Mouse (Mus musculus) thymus, adult 2 months (tissue): ENCODE measurements around the gene Usp33. TPM values are rescaled to one million over a fixed set of nuclear protein-coding genes. Genes with fewer than 3 reads are reported as not detected.
"Not testable (repeated sequence)": the region's sequence is repeated elsewhere in the genome, so short reads cannot be mapped to it uniquely, and the experiment has no call there.

ENCODE experiments used
- DNase-seq: peaks from one replicate; pipeline ENCODE4 v3.0.0; 2021
- H3K27ac ChIP-seq: fragments of 200-500 bp; 2 replicates; pipeline ENCODE4 v1.5.1; 2012; ENCODE audit warnings: low read length, control low read depth; ENCODE audit not compliant: control insufficient read depth, insufficient read depth
- H3K27me3 ChIP-seq: fragments of 200-500 bp; 2 replicates; pipeline ENCODE4 v1.6.1; 2012; ENCODE audit warnings: mild to moderate bottlenecking, low read length, moderate library complexity, mixed read lengths; ENCODE audit not compliant: control insufficient read depth, insufficient read depth
- H3K36me3 ChIP-seq: fragments of 200-500 bp; 2 replicates; pipeline ENCODE4 v1.6.1; 2012; ENCODE audit warnings: mild to moderate bottlenecking, low read length, moderate library complexity; ENCODE audit not compliant: control insufficient read depth, insufficient read depth
- H3K4me1 ChIP-seq: fragments of 200-500 bp; replicated peaks from 2 replicates; pipeline ENCODE4 v1.6.1; 2012; ENCODE audit warnings: low read length; ENCODE audit not compliant: control insufficient read depth, insufficient read depth
- H3K4me3 ChIP-seq: fragments of 200-500 bp; 2 replicates; pipeline ENCODE4 v1.5.1; 2012; ENCODE audit warnings: mild to moderate bottlenecking, low read length, control low read depth, moderate library complexity; ENCODE audit not compliant: control insufficient read depth, insufficient read depth
- CTCF ChIP-seq: fragments of 200-500 bp; IDR thresholded peaks from 2 replicates; pipeline ENCODE4 v1.5.1; 2012; ENCODE audit warnings: mild to moderate bottlenecking, control low read depth, low read length, moderate library complexity, borderline replicate concordance; ENCODE audit not compliant: control insufficient read depth, poor library complexity, insufficient read depth; ENCODE audit errors: extremely low read depth
- POLR2A ChIP-seq: fragments of 200-500 bp; IDR thresholded peaks from 2 replicates; pipeline ENCODE4 v1.6.1; 2012; ENCODE audit warnings: mild to moderate bottlenecking, low read length, control low read depth, moderate library complexity; ENCODE audit not compliant: control insufficient read depth, poor library complexity, insufficient read depth; ENCODE audit errors: extremely low read depth
- WGBS: fragments of 180-500 bp; shearing (Covaris S2); methylation state at CpG from one replicate; pipeline ENCODE4 v1.1.7; 2018; 5-methylcytosine and 5-hydroxymethylcytosine counted together
- polyA plus RNA-seq: library from polyadenylated mRNA; depleted of rRNA; stranded (reverse); fragments of >200 nt; gene quantifications from 2 replicates; pipeline ENCODE4 v1.2.3, GENCODE M21; 2012

Usp33 gene
- polyA plus RNA-seq, 1 experiment, result 20.7 TPM

DNA sequence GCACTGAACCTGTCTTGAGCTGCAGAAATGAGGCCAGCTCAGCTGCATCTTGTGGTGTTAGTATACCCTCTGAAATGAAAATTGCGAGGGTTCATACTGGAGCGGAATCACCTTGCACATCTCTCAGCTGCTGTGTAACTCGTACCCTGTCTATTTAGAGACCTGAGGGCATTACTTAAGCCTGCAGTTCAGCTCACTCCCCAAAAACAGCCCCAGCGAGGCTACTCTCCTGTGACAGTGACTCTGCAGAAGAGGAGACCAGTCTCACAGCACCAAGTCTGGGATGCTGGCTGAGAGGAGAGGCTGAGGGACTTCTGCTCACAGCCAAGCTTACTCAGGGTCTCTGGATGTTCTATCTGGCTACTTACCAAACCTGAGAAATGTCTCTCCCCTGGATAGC lies 40.3 kb upstream of the Usp33 start:
- H3K4me3 ChIP-seq, result no peak overlapping the region
- 97% methylated on average over 4 of the region's 4 CpGs for WGBS
- no peak overlapping the region for H3K27ac ChIP-seq
- TF ChIP-seq POLR2A (no peak), CTCF (no peak)
- H3K36me3 ChIP-seq, result no peaks in the 10 kb centered on the region
- H3K4me1 ChIP-seq, result no peaks in the 10 kb centered on the region; the same call in 1 of the 2 replicates
- no peak for DNase-seq
- H3K27me3 ChIP-seq, result no peaks in the 10 kb centered on the region

- DNase-seq, result no peak
- Histone ChIP-seq H3K4me3 (no peak overlapping the region), H3K27ac (no peak overlapping the region)
Observed at GRCm38 (mm10) chr3:152308485-152309249, 37.6 kb upstream of the Usp33 start.

DNA sequence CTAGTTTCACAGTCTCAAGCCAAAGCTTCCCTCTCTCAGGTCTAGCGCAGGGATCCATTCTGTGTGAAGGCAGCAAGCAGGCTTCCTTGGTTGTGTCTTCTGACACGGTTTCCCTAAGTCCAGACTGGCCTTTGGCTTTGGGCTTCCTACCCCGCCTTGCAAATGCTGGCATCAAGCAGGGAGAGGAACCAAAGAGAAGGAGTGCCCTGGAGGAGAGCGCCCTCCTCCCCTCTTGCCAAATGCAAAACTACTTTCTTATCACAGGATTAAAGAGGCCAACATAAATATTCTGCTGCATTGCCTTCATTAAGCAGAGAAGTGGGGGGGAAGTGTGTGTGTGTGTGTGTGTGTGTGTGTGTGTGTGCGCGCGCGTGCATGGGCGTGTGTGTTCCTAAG lies 37.0 kb upstream of the Usp33 start:
- TF ChIP-seq CTCF (no peak), POLR2A (no peak)
- no peak overlapping the region for H3K4me3 ChIP-seq
- no peaks in the 10 kb centered on the region for H3K36me3 ChIP-seq
- WGBS, result 93% methylated on average over 9 of the region's 9 CpGs
- DNase-seq, result no peak
- no peaks in the 10 kb centered on the region for H3K27me3 ChIP-seq
- no peak overlapping the region for H3K27ac ChIP-seq
- H3K4me1 ChIP-seq, result no peaks in the 10 kb centered on the region

More at GRCm38 (mm10) chr3:152308485-152309249, 37.6 kb upstream of the Usp33 start:
- Histone ChIP-seq H3K27me3 (no peaks in the 10 kb centered on the region), H3K36me3 (no peaks in the 10 kb centered on the region), H3K4me1 (no peaks in the 10 kb centered on the region)
- no peak for TF ChIP-seq POLR2A
- 94% methylated on average over 10 of the region's 10 CpGs for WGBS

- not testable (repeated sequence) for H3K4me1 ChIP-seq, H3K36me3 ChIP-seq, H3K27ac ChIP-seq, H3K27me3 ChIP-seq, H3K4me3 ChIP-seq, DNase-seq
- WGBS, result 81% methylated on average over 14 of the region's 14 CpGs
Observed at GRCm38 (mm10) chr3:152314666-152315065, 31.6 kb upstream of the Usp33 start.

- DNase-seq, result peak; percentile 76
- no peak overlapping the region for H3K27ac ChIP-seq
- H3K4me1 ChIP-seq, result no peaks in the 10 kb centered on the region
- peaks cover under 1% of the 10 kb centered on the region; the same call in 1 of the 2 replicates for H3K36me3 ChIP-seq
- H3K4me3 ChIP-seq, result no peak overlapping the region
- H3K27me3 ChIP-seq, result no peaks in the 10 kb centered on the region
- TF ChIP-seq CTCF, result peak; percentile 96
- no peak for TF ChIP-seq POLR2A
- 19% methylated on average over 7 of the region's 7 CpGs for WGBS
Observed at GRCm38 (mm10) chr3:152315613-152316012, 30.7 kb upstream of the Usp33 start.

DNA sequence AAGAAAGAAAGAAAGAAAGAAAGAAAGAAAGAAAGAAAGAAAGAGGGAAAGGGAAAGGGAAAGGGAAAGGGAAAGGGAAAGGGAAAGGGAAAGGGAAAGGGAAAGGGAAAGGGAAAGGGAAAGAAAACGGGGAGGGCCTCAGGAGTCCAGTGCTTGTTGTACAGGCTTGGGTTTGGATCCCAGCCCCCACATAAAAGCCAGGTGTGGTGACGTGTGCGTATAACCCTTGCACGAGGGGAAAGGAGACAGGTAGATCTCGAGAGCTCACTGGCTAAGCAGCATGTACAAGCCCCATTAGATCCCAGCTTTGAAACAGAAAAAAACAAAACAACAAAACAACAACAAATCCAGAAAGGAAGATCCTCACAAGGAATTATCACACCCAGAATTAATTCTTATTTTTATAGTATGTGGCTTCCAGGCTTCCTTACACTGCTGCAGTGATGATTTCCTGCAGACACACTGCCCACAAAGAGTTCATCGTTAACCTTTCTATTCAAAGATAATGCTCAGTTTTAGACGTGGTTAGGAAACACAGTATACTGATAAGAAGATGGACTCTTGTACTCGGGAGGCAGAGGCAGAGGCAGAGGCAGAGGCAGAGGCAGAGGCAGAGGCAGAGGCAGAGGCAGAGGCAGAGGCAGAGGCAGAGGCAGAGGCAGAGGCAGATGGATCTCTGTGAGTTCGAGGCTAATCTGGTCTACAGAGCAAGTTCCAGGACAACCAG lies 29.7 kb upstream of the Usp33 start:
- not testable (repeated sequence) for H3K27me3 ChIP-seq, H3K36me3 ChIP-seq, DNase-seq, H3K4me1 ChIP-seq, H3K27ac ChIP-seq, H3K4me3 ChIP-seq
- 89% methylated on average over 9 of the region's 9 CpGs for WGBS
